Mouse (Mus musculus): ENCODE results near the gene Cdkl3.

DNA sequence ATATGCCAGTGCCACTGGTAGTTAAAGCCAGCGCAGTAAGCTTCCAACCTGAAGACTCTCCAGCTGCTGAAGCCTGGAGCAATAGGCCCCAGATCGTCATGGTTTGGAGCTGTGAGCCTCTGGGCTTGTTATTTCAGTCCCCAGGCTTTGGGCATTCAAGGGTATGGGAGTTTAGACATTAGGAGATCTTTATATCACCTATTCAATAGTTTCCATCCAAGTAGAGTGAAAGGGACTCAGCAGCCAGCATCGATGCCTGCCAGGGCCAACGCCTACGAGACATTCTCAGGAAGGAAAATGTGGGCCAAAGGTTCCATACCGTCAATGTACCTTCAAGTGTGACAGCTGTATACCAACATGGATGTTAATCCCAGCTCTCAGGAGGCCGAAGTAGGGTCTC, 41.7 kb upstream of the Cdkl3 start:
- TF ChIP-seq CTCF (IDR thresholded peaks at IDR 0.05; ENCODE audit: low read depth) (no peak), EP300 (IDR thresholded peaks at IDR 0.05; ENCODE audit: low read depth) (no peak)

Measured in liver, embryonic 14.5 days (tissue).